8 mouse cellular contexts compared by ENCODE assay signal in the genomic region with DNA sequence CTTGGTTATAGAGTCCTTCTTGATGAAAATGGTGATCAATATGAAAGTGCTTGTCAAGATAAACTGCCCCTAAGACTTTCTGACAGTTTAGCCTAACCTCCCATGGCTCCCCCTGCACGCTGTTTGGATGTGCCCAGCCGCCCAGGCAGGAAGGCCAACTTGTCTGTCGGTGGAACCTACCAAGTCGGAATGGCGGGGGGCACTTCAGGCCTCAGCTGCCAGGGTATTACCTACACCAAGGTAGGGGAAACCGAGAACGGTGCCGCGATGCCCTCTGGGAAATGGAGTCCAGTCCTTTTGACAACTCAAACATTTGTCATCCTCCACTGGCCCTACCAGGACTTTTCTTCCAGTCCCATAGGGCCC. TPM values are rescaled to one million over a fixed set of nuclear protein-coding genes. Genes with fewer than 3 reads are reported as not detected.
DNase-seq lines count a peak whose midpoint lies in the region; ATAC-seq and TF ChIP-seq lines count a peak whose summit lies in the region.

No protein-coding gene starts in this region.

- WGBS in hindbrain, embryonic 10.5 days, result under 1% methylated on average over 9 of the region's 9 CpGs
- under 1% methylated on average over 9 of the region's 9 CpGs for WGBS in lung, postnatal 0 days

- peak overlapping the region; percentile 30; the same call in 1 of the 2 replicates for H3K9ac ChIP-seq in lung, postnatal 0 days (replicated peaks; ENCODE audit: low read depth)

- H3K36me3 ChIP-seq in hindbrain, embryonic 10.5 days, result peaks cover 9% of the 10 kb centered on the region
- H3K36me3 ChIP-seq in lung, postnatal 0 days (ENCODE audit: insufficient read depth, low read length), result 0 out of 2 replicates have a peak, but pooled peaks cover under 1% of the 10 kb centered on the region

- peak; percentile 97 for DNase-seq in MEL-GATA-1-ER (ENCODE audit: extremely low read depth, low read depth)
- peak; percentile 99 for DNase-seq in cerebellum, adult 8-10 months
- DNase-seq in forelimb bud, embryonic 11.5 days (ENCODE audit: low read depth, low spot score), result peak; percentile 96
- peak; percentile 95 for DNase-seq in hindbrain, embryonic 10.5 days (ENCODE audit: low spot score)
- DNase-seq in layer of hippocampus, adult 9-11 months, result peak; percentile 97
- peak; percentile 96 for DNase-seq in lung, postnatal 0 days (ENCODE audit: low spot score)
- peak; percentile 77 for DNase-seq in ovary, postnatal 14 days (ENCODE audit: low spot score)
- DNase-seq in thymus, postnatal 14 days, result peak; percentile 99

- H3K27ac ChIP-seq in hindbrain, embryonic 10.5 days, result peak overlapping the region; percentile 88
- peak overlapping the region; percentile 85 for H3K27ac ChIP-seq in lung, postnatal 0 days (ENCODE audit: low read length)

- no peaks in the 10 kb centered on the region for H3K27me3 ChIP-seq in hindbrain, embryonic 10.5 days (ENCODE audit: insufficient read depth, poor library complexity, severe bottlenecking)
- H3K27me3 ChIP-seq in lung, postnatal 0 days (replicated peaks; ENCODE audit: insufficient read depth, low read length), result no peaks in the 10 kb centered on the region

- H3K9me3 ChIP-seq in hindbrain, embryonic 10.5 days, result no peaks in the 10 kb centered on the region
- H3K9me3 ChIP-seq in lung, postnatal 0 days (ENCODE audit: low read length), result no peaks in the 10 kb centered on the region

- H3K4me3 ChIP-seq in hindbrain, embryonic 10.5 days, result peak overlapping the region; percentile 81
- H3K4me3 ChIP-seq in lung, postnatal 0 days (ENCODE audit: low read depth, low read length), result peak overlapping the region; percentile 86

- H3K4me1 ChIP-seq in hindbrain, embryonic 10.5 days (replicated peaks), result peaks cover 29% of the 10 kb centered on the region
- H3K4me1 ChIP-seq in lung, postnatal 0 days (ENCODE audit: insufficient read depth, low read depth, low read length), result peaks cover 3% of the 10 kb centered on the region; the same call in 1 of the 2 replicates

- no peak for TF ChIP-seq CTCF in lung, postnatal 0 days (IDR thresholded peaks at IDR 0.05)

- peak; percentile 96 for ATAC-seq in lung, postnatal 0 days

- peak; percentile 52 for TF ChIP-seq EP300 in lung, postnatal 0 days (IDR thresholded peaks at IDR 0.05)

- peak overlapping the region; percentile 98 for H3K4me2 ChIP-seq in lung, postnatal 0 days (replicated peaks; ENCODE audit: low read depth, low read length)

RNA-seq across cellular contexts. Expression of a gene that starts 0.5 kb away (rescaled TPM):
- polyA plus RNA-seq in hindbrain, embryonic 10.5 days (2016; fragmentation: Nextera tagmentation; extraction: Ambion mirVana), result 17.1 and 23.1 TPM in 2 replicates
- polyA plus RNA-seq in lung, postnatal 0 days (2015; fragmentation: Nextera tagmentation; extraction: Ambion mirVana), result 7.6 and 10.5 TPM in 2 replicates

RNA-seq across cellular contexts. Expression of a gene that starts 19.5 kb away (rescaled TPM):
- 2.0 and 2.1 TPM in 2 replicates for polyA plus RNA-seq in hindbrain, embryonic 10.5 days (2016; fragmentation: Nextera tagmentation; extraction: Ambion mirVana)
- polyA plus RNA-seq in lung, postnatal 0 days (2015; fragmentation: Nextera tagmentation; extraction: Ambion mirVana), result 31.0 and 34.4 TPM in 2 replicates

RNA-seq across cellular contexts. Expression of a gene that starts 19.6 kb away (rescaled TPM):
- 29.6 and 34.9 TPM in 2 replicates for polyA plus RNA-seq in hindbrain, embryonic 10.5 days (2016; fragmentation: Nextera tagmentation; extraction: Ambion mirVana)
- polyA plus RNA-seq in lung, postnatal 0 days (2015; fragmentation: Nextera tagmentation; extraction: Ambion mirVana), result 21.7 and 22.1 TPM in 2 replicates

RNA-seq across cellular contexts. Expression of a gene that starts 53.7 kb away (rescaled TPM):
- polyA plus RNA-seq in hindbrain, embryonic 10.5 days (2016; fragmentation: Nextera tagmentation; extraction: Ambion mirVana), result 8.3 and 10.5 TPM in 2 replicates
- polyA plus RNA-seq in lung, postnatal 0 days (2015; fragmentation: Nextera tagmentation; extraction: Ambion mirVana), result 13.6 and 14.1 TPM in 2 replicates

Comparison
In these comparisons a context has a peak if more than half of its experiments do, and no peak if none do; other contexts are left out.
1. Peak in every context shown above with its lines: DNase-seq, ATAC-seq, H3K4me3 ChIP-seq and H3K27ac ChIP-seq.
2. RNA of a gene that starts 19.5 kb away (polyA plus RNA-seq): 31.0 to 34.4 TPM in lung, postnatal 0 days; 2.0 to 2.1 TPM in hindbrain, embryonic 10.5 days; every median in the first group is over 10 times any median in the second.